12 mouse cellular contexts compared by ENCODE assay signal in the genomic region with DNA sequence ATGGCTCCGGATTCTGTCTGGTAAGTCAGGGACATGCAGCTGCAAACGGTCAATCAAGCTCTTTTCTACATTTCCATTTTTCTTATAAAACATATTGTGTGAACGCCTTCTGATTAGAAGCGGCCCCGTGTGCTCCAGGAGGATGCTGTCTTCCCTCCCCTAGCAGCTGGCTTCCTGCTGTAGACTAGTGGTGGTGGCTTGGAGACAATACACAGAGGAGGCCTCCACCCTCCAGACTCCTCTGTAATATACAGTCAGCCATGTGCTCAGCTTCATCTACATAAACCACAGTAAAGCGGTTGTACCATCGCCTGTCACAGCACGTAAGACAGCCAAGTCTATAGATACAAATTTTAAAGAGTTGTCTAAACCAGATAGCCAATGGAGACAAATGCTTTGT. TPM values are rescaled to one million over a fixed set of nuclear protein-coding genes. Genes with fewer than 3 reads are reported as not detected.
A peak's percentile ranks its signal among the peaks of the same experiment; 100 is the strongest.
DNase-seq lines count a peak whose midpoint lies in the region; ATAC-seq lines count a peak whose summit lies in the region.
"Had no signal": no experiment of that assay in that cellular context is flagged by ENCODE, and none has a peak within 500 bp of the region (broad histone marks: within the 10 kb centered on the region; RNA-seq: fewer than 3 reads in every experiment).

No protein-coding gene starts in this region.

- no peak overlapping the region for H3K4me3 ChIP-seq in forebrain, embryonic 13.5 days
- H3K4me3 ChIP-seq in forebrain, embryonic 11.5 days (ENCODE audit: low read depth, low read length): no peak overlapping the region
- H3K4me3 ChIP-seq in kidney, embryonic 15.5 days (replicated peaks): no peak overlapping the region
- no peak overlapping the region for H3K4me3 ChIP-seq in kidney, embryonic 14.5 days (ENCODE audit: low read length)
- no peak overlapping the region for H3K4me3 ChIP-seq in neural tube, embryonic 13.5 days
- H3K4me3 ChIP-seq in neural tube, embryonic 15.5 days (replicated peaks): no peak overlapping the region
- H3K4me3 ChIP-seq: hindbrain, embryonic 12.5 days; limb, embryonic 13.5 days; megakaryocyte, embryonic 14.5 days had no signal

- DNase-seq in forebrain, embryonic 11.5 days (ENCODE audit: low spot score): no peak
- DNase-seq in neural tube, embryonic 10.5 days (ENCODE audit: extremely low spot score, low spot score): no peak
- no peak for DNase-seq in gastrocnemius, postnatal 10 days
- DNase-seq: lung, adult 18-20 months had no signal

- H3K9me3 ChIP-seq in forebrain, embryonic 13.5 days (replicated peaks): no peaks in the 10 kb centered on the region
- H3K9me3 ChIP-seq in forebrain, embryonic 11.5 days (ENCODE audit: control insufficient read depth, low read length): no peaks in the 10 kb centered on the region
- H3K9me3 ChIP-seq in kidney, embryonic 15.5 days (replicated peaks): no peaks in the 10 kb centered on the region
- H3K9me3 ChIP-seq in kidney, embryonic 14.5 days (ENCODE audit: control insufficient read depth, low read length): no peaks in the 10 kb centered on the region
- H3K9me3 ChIP-seq in neural tube, embryonic 13.5 days: no peaks in the 10 kb centered on the region
- no peaks in the 10 kb centered on the region for H3K9me3 ChIP-seq in neural tube, embryonic 15.5 days (replicated peaks)
- H3K9me3 ChIP-seq: hindbrain, embryonic 12.5 days; limb, embryonic 13.5 days; megakaryocyte, embryonic 14.5 days had no signal

- ATAC-seq in forebrain, embryonic 13.5 days: peak; percentile 63; the same call in 1 of the 2 replicates
- ATAC-seq in forebrain, embryonic 11.5 days (replicated peaks; ENCODE audit: low FRiP score): no peak
- ATAC-seq in kidney, embryonic 15.5 days (replicated peaks; ENCODE audit: low FRiP score): no peak; the same call in 1 of the 2 replicates
- ATAC-seq in kidney, embryonic 14.5 days (ENCODE audit: low FRiP score, low TSS enrichment): no peak
- peak; percentile 53; the same call in 1 of the 2 replicates for ATAC-seq in neural tube, embryonic 13.5 days (ENCODE audit: low read depth)
- 0 out of 2 replicates have a peak, but pooled peaks have one; percentile 45 for ATAC-seq in neural tube, embryonic 15.5 days (ENCODE audit: low FRiP score)

- H3K27me3 ChIP-seq in forebrain, embryonic 13.5 days: no peaks in the 10 kb centered on the region
- no peaks in the 10 kb centered on the region for H3K27me3 ChIP-seq in forebrain, embryonic 11.5 days (ENCODE audit: control insufficient read depth, insufficient read depth, low read length)
- no peaks in the 10 kb centered on the region for H3K27me3 ChIP-seq in kidney, embryonic 15.5 days
- H3K27me3 ChIP-seq in kidney, embryonic 14.5 days (ENCODE audit: control insufficient read depth, insufficient read depth, low read length): no peaks in the 10 kb centered on the region
- H3K27me3 ChIP-seq in neural tube, embryonic 13.5 days: no peaks in the 10 kb centered on the region
- no peaks in the 10 kb centered on the region for H3K27me3 ChIP-seq in neural tube, embryonic 15.5 days (replicated peaks)
- H3K27me3 ChIP-seq: hindbrain, embryonic 12.5 days; limb, embryonic 13.5 days; megakaryocyte, embryonic 14.5 days had no signal

- 85% methylated on average over 8 of the region's 8 CpGs for WGBS in forebrain, embryonic 13.5 days
- WGBS in forebrain, embryonic 11.5 days: 93% methylated on average over 8 of the region's 8 CpGs
- 74% methylated on average over 8 of the region's 8 CpGs for WGBS in kidney, embryonic 15.5 days
- 88% methylated on average over 8 of the region's 8 CpGs for WGBS in kidney, embryonic 14.5 days
- 81% methylated on average over 8 of the region's 8 CpGs for WGBS in neural tube, embryonic 13.5 days
- 77% methylated on average over 8 of the region's 8 CpGs for WGBS in neural tube, embryonic 15.5 days

- H3K27ac ChIP-seq in forebrain, embryonic 13.5 days: no peak overlapping the region
- H3K27ac ChIP-seq in forebrain, embryonic 11.5 days (ENCODE audit: low read depth, low read length): no peak overlapping the region
- 0 out of 2 replicates have a peak overlapping the region, but pooled peaks have one; percentile 18 for H3K27ac ChIP-seq in kidney, embryonic 15.5 days
- H3K27ac ChIP-seq in kidney, embryonic 14.5 days (ENCODE audit: low read depth, low read length): no peak overlapping the region; the same call in 1 of the 2 replicates
- H3K27ac ChIP-seq in neural tube, embryonic 13.5 days (replicated peaks): no peak overlapping the region
- no peak overlapping the region for H3K27ac ChIP-seq in neural tube, embryonic 15.5 days (replicated peaks)
- H3K27ac ChIP-seq: hindbrain, embryonic 12.5 days; limb, embryonic 13.5 days had no signal

- no peak overlapping the region for H3K4me2 ChIP-seq in forebrain, embryonic 13.5 days
- H3K4me2 ChIP-seq in forebrain, embryonic 11.5 days (ENCODE audit: low read depth, low read length, severe bottlenecking): no peak overlapping the region
- no peak overlapping the region for H3K4me2 ChIP-seq in kidney, embryonic 15.5 days
- H3K4me2 ChIP-seq in kidney, embryonic 14.5 days (replicated peaks; ENCODE audit: low read depth, low read length): no peak overlapping the region
- H3K4me2 ChIP-seq in neural tube, embryonic 13.5 days: no peak overlapping the region
- no peak overlapping the region for H3K4me2 ChIP-seq in neural tube, embryonic 15.5 days
- H3K4me2 ChIP-seq: hindbrain, embryonic 12.5 days; limb, embryonic 13.5 days had no signal

- no peak overlapping the region for H3K9ac ChIP-seq in forebrain, embryonic 13.5 days
- no peak overlapping the region for H3K9ac ChIP-seq in forebrain, embryonic 11.5 days (ENCODE audit: low read length)
- H3K9ac ChIP-seq in kidney, embryonic 15.5 days: no peak overlapping the region
- no peak overlapping the region for H3K9ac ChIP-seq in kidney, embryonic 14.5 days (ENCODE audit: low read depth, low read length)
- no peak overlapping the region for H3K9ac ChIP-seq in neural tube, embryonic 13.5 days
- H3K9ac ChIP-seq in neural tube, embryonic 15.5 days (replicated peaks): no peak overlapping the region
- H3K9ac ChIP-seq: hindbrain, embryonic 12.5 days; limb, embryonic 13.5 days had no signal

- H3K4me1 ChIP-seq in forebrain, embryonic 13.5 days: peaks cover 4% of the 10 kb centered on the region; the same call in 1 of the 2 replicates
- H3K4me1 ChIP-seq in forebrain, embryonic 11.5 days (replicated peaks; ENCODE audit: control insufficient read depth, insufficient read depth, low read length): no peaks in the 10 kb centered on the region
- H3K4me1 ChIP-seq in kidney, embryonic 15.5 days: peaks cover 11% of the 10 kb centered on the region; the same call in 1 of the 2 replicates
- 0 out of 2 replicates have a peak, but pooled peaks cover 4% of the 10 kb centered on the region for H3K4me1 ChIP-seq in kidney, embryonic 14.5 days (ENCODE audit: control insufficient read depth, insufficient read depth, low read length)
- no peaks in the 10 kb centered on the region; the same call in 1 of the 2 replicates for H3K4me1 ChIP-seq in neural tube, embryonic 13.5 days (replicated peaks)
- H3K4me1 ChIP-seq in neural tube, embryonic 15.5 days: no peaks in the 10 kb centered on the region
- H3K4me1 ChIP-seq: hindbrain, embryonic 12.5 days had no signal

- no peaks in the 10 kb centered on the region for H3K36me3 ChIP-seq in forebrain, embryonic 13.5 days (ENCODE audit: poor library complexity, severe bottlenecking)
- H3K36me3 ChIP-seq in forebrain, embryonic 11.5 days (ENCODE audit: control insufficient read depth, insufficient read depth, low read length): no peaks in the 10 kb centered on the region
- peaks cover 11% of the 10 kb centered on the region for H3K36me3 ChIP-seq in kidney, embryonic 15.5 days
- peaks cover 3% of the 10 kb centered on the region; the same call in 1 of the 2 replicates for H3K36me3 ChIP-seq in kidney, embryonic 14.5 days (ENCODE audit: control insufficient read depth, insufficient read depth, low read length)
- H3K36me3 ChIP-seq in neural tube, embryonic 13.5 days: 0 out of 2 replicates have a peak, but pooled peaks cover 3% of the 10 kb centered on the region
- no peaks in the 10 kb centered on the region for H3K36me3 ChIP-seq in neural tube, embryonic 15.5 days
- H3K36me3 ChIP-seq: hindbrain, embryonic 12.5 days had no signal

RNA-seq across cellular contexts. Expression of a gene that starts 40.2 kb away (rescaled TPM):
- polyA plus RNA-seq in forebrain, embryonic 13.5 days (2015; fragmentation: Nextera tagmentation; extraction: Ambion mirVana): 11.2 and 13.3 TPM in 2 replicates
- polyA plus RNA-seq in forebrain, embryonic 11.5 days (2014; fragmentation: Nextera tagmentation; extraction: Ambion mirVana): 13.9 and 16.5 TPM in 2 replicates
- 67.0 and 73.9 TPM in 2 replicates for polyA plus RNA-seq in kidney, embryonic 15.5 days (2015; fragmentation: Nextera tagmentation; extraction: Ambion mirVana)
- 40.9 and 71.5 TPM in 2 replicates for polyA plus RNA-seq in kidney, embryonic 14.5 days (2014; fragmentation: Nextera tagmentation; extraction: Ambion mirVana)
- polyA plus RNA-seq in neural tube, embryonic 13.5 days (2015; fragmentation: Nextera tagmentation; extraction: Ambion mirVana): 33.3 and 36.7 TPM in 2 replicates
- 22.3 and 31.5 TPM in 2 replicates for polyA plus RNA-seq in neural tube, embryonic 15.5 days (2015; fragmentation: Nextera tagmentation; extraction: Ambion mirVana)
- total RNA-seq in gastrocnemius, postnatal 10 days (2021): 100 to 1,000 TPM in 1 of 2 experiments, 10 to 100 TPM in 1; 99.0 to 129 TPM

Comparison
In these comparisons a context has a peak if more than half of its experiments do, and no peak if none do; other contexts are left out.
1. ATAC-seq: peak in forebrain, embryonic 13.5 days (single experiment), neural tube, embryonic 13.5 days (single experiment) and neural tube, embryonic 15.5 days (single experiment); none in forebrain, embryonic 11.5 days (single experiment), kidney, embryonic 15.5 days (single experiment) and kidney, embryonic 14.5 days (single experiment).